Mouse (Mus musculus): ENCODE measurements at regions not wholly inside any gene's neighbourhood (a gene's known extent, or its start where the extent isn't known, plus 50 kb on each side); places are given as distances from the start of the nearest gene placed in this dataset.

DNA sequence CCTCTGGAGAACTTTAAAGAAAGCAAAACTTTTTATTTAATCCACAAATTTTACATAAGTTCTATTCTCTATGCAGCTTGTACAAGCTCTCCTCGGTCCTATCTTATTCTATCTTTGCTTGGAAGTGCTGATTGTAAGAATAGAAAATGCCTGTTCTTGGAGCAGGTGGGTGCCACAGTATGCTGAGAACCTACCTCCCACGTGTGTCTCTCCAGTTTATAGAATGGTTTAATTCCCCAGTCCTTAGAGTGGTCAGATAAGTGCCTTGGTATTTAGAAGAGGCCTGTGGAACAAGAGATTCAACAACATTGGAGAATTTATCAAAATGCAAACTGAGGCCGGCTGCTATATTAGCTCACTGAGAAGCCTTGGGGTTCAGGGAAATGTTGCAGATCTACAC lies 639.2 kb upstream of the Zeb2 start:
- no peak for DNase-seq (ENCODE audit: low spot score in 2 of 2)

DNA sequence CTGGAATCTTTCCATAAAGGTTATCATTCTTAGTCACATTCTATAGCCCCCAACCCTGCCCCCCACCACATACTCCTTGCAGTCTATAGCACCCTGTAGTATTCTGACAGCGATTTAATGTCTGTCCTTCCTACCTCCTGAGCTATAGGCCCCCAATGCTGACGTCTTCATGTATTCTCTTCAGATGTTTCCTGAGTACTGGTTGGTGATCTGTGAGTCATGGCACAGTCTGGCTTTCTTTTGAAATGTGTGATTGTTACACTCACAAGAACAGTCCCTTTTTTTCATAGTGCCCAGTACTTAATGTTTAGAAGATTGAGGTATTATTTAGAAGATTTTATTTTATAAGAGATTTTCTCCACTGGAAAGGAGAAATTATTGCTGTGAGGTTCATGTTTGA lies 634.6 kb upstream of the Zeb2 start:
- no peak for DNase-seq (ENCODE audit: low spot score in 2 of 2)

DNA sequence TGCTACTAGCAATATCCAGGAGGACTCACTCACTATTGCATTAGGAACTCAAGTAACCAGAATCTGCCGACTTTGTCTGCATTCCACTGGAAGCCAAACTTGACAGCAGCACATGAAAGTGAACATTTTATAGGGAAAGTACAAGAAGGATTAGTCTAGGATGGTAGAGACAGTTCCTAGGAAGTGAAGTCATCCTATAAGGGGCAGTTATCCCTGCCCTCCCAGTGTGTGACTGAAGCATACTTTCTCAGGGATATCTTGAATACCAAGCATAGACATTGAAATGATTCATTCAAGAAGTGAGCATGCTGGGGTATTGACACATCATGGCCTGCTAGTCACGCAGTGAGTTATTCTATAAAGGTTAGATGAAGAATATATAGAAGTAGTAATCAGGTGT lies 632.2 kb upstream of the Zeb2 start:
- no peak for DNase-seq (ENCODE audit: low spot score in 2 of 2)

DNA sequence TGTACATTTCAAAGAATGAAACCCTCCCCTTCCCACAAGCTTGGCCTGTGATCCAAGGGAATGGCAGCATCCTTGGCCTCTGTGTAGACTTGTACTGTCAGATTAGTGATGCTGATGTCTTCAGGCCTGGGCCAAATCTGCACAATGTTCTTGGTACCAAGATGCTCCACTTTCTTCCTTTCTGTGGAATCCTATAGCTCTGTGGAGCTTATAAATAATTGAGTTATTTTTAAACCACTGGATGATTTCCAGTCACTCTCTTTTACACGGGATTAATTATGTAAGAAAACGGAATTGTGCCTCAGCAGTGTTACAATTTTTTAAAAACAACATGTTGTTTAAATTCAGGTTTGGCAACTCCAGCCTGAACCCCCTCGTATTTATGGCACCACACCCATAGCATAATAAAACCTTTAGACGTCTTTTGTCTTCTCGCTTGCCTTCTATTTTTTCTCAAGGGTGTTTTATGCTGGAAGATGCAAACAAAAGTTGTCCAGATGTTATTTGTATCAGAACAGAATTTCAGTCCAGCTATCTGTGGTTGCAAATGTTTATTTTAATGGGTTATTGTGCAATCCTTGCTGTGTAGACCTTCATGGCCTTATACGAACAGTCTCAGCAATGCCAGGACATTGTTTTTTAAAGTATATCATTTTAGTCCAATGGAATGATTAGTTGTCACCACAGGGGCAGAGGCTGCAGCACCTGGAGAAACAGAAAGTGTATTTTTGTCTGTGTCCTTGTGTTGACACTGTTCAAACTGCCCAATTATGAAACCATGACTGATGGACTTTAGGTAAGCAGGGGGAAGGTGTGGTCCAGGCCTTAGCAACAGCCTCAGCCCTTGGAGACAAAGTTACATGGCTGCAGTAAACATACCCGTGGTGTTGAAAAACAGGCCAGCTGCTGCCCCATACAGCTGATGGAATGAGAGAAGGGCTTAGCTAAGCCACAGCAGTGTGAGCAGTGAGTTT lies 630.4 kb upstream of the Zeb2 start:
- DNase-seq (ENCODE audit: low spot score in 2 of 2), result no peak

DNA sequence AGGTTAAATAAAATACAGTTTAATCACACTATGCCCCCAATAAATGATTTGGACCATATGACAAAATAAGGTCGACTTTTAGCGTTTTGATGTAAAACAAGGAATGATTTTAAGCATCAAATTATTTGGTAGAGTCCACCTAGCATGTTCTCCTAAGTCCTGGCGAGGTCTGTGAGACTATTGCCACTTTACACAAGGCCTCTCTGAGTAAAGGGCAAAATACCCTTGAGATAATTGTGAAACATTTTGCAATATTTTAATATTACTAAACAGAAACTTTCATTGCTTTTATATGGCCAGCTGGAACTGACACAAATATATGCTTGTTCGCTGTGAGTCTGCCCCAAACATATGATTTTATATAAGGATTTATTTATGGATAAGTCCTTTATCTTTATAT lies 629.4 kb upstream of the Zeb2 start:
- no peak for DNase-seq (ENCODE audit: low spot score in 2 of 2)

DNA sequence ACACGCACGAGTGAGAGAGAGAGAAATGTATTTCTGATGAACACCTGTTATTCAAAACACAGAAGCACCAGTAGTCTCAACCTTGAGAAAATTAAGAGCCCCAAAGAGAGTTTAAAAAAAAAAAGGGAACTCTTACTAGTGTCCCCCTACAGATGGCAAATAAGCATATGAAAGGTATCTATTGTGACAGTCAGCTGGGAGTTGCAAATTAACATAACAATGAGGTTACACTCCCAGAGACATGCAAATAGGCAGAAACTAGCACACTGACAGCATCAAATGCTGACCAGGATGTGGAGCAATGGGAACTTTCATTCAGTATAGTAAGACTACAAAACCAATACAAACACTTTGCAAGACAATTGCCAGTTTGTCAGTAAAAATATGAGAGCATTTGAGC lies 619.1 kb upstream of the Zeb2 start:
- DNase-seq (ENCODE audit: low spot score in 2 of 2), result no peak

DNA sequence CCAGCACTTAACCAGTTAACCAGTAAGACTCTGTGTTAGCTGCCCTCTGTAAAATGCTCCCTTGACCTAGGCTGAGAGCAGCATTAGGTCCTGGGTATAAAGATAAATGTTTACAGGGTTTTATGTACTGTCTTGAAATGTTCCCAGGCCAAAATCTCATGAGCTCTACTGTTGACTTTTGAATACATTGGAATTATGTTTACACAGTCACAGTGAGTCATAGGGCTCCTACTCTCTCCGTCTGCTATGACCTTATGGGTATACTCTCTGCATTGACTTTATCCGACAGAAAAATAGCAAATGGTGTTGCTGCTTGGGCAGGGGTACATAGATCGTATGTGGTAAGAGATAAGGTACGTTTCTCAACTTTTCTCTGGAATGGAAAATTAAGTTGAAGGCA lies 596.8 kb upstream of the Zeb2 start:
- DNase-seq (ENCODE audit: low spot score in 2 of 2), result no peak

DNA sequence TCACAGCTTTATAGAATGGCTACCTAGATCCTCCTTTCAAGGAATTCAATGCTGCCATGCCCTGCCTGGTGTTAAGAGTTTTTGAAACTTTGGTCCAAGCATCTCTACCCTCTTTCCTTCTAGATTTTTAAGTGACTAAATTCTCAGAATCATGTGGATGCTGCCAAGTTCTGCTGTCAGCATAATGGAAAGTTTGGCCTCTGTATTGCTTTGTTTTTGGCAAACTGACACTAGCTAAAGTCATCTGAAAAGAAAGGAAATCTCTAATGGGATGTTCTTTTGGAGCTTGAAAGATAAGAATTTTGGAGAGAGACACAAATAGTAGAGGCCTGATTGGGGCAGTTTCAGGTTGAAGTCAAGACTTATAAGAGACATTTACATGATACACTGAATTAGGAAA lies 589.8 kb upstream of the Zeb2 start:
- DNase-seq (ENCODE audit: low spot score in 2 of 2), result no peak

DNA sequence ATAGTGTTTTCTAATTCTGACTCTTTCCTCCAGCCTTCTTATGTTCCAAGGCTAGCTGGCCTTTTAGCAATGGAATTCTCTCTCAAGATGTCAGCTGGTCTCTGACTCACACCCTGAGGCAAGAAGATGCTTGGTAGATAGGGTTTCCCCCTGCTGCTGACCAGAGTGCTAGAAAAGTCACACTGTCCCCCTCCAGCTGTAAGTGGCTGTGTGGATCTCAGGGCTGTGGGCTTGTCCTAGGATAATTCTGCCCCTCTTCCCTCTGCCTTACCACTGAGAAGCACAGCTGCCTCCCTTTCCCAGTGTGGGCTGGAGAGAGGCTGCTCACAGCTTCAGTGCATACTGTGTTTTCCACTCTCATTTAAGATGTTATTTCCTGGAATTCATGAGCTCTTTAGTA lies 585.3 kb upstream of the Zeb2 start:
- DNase-seq (ENCODE audit: low spot score in 2 of 2), result no peak

DNA sequence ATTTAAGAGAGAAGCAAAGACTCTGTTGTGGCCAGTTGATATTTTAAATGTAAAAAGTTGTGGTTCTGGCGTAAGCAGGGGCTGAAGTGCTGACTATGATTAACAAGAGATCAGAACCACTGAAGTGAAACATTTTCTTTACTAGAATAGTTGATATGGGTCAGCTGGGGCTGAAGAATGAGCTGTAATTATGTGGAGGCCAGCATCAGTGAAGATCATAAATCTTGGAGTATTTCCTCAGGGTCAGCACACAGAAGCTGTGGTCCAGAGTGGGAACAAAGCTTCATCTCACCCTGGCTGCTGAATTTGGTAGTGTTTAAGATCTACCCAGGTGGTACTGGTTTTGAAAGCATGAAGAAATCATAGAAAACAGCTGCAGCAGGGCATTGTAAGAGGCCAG lies 583.4 kb upstream of the Zeb2 start:
- DNase-seq (ENCODE audit: low spot score in 2 of 2), result no peak

DNA sequence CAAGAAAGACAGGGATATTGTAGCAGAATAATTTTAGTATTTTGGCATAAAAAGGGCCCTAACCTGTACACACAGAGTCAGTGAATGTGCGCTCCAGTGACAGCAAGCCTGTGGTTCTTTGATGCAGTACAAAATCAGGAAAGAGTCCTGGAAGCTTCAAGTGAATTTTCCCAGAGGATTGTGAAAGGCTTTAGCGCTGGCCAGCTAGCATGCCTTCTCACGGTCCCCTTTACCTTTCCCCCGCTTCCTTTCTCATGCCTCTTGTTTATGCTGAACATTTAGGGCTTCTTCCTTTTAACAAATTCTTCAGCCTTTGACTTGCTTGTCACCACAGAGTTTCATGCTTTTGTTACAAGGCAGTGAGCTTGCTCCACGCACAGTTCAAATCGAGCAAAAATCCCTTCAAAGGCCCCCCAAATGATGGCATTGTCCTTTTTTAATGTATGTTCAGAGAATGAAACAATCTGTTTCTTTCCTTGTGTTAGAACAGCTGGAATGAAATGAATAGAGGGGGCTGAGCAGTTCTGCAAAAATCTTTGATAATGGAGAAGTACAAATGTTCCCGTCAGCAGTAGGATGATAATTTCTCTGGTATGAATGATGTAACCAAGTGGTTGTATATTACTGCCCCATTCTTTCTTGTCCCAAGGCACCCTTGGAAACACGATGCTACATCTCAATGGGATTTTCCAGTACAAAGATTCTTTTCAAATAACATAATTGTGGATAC lies 576.3 kb upstream of the Zeb2 start:
- no peak for DNase-seq (ENCODE audit: low spot score in 2 of 2)

DNA sequence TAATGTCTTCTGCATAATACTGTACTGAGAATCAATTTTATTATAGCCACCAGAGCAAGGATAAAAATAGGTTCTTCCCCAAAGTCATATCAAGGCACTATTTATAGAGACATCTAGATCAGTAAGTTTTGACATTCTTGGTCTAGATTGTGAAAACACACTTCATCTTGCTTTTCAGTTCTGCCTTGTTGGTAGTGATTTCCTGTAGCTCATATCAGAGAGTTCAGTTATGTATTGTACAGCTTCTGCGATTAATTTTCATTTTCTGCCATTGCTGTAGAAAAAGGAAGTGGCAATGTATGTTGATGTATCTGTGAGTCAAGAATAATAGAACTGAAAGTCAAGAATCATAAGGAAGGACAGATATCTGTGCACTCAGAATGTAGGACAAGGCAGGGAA lies 575.6 kb upstream of the Zeb2 start:
- no peak for DNase-seq (ENCODE audit: low spot score in 2 of 2)

DNA sequence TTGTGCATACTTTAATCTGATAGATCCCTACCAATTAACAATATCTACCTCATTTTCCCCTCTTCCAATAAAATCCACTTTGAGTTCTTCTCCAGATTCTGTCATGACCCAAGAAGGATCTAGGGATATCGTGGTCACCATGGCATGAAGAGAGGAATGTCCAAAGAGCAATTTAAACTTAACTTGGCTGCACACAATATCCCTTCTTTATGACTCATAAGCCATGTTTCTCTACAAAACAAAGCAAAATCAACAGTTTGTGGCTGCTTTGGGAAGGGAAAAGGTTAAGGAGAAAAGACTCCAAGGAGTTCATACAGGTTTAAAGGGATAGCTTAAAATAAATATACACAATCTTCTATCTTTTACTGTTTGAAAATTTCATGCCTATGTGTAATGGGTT lies 571.8 kb upstream of the Zeb2 start:
- no peak for DNase-seq (ENCODE audit: low spot score in 2 of 2)

DNA sequence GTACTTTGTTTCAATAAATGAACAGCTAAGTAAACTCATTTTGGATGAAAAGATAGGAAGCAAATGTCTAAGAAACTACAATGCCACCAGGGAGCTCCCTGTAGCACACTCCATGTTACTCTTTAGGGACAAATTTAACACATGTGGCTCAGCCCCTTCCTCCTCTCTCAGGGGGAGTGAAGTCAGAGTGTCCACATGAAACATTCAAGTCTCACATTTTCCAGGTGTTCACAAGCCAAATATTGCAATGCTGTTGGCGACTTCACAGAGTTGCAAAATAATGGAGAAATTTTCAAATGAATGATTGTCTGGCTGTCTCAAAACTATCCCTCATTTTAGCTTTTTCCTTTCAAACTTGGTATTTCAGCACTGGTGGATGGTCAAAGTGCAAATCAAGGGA lies 564.1 kb upstream of the Zeb2 start:
- DNase-seq (ENCODE audit: low spot score in 2 of 2), result no peak

DNA sequence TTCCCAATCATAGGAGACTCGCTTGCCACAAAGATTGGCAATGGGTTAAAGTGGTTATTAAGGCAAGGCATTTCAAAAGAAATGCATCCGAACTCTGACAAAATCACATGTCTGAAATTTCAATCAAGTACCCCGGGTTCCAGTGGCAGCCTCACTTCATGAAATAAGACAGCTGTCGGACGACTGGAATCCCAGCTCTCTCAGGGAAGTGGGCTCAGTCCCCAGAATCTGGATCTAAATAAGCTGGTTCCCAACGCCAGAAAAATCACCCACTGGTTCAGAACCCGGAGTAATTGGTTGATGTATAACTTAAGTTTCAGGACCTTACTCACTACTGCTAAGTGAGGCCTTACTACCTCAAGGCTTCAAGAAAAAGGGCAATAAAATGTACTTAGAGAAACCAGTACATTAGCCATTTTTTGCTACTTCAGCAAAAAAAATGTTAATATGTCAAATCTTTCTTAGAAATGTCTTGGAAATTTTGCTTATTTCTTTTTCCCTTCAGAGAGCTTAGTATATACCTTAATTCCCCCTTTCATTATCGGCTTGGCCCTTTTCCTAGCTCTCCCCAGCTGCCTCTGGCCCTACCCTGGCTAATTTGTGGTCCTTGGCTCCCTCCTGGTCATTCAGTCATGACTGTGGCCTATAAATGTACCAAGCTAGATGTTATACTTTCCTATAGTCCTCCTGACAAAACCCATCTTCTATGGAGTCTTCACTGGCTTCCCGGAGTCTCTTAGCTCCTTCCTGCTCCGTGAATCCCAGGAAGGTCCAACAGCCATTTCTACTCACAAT lies 562.1 kb upstream of the Zeb2 start:
- DNase-seq (ENCODE audit: low spot score in 2 of 2), result no peak

DNA sequence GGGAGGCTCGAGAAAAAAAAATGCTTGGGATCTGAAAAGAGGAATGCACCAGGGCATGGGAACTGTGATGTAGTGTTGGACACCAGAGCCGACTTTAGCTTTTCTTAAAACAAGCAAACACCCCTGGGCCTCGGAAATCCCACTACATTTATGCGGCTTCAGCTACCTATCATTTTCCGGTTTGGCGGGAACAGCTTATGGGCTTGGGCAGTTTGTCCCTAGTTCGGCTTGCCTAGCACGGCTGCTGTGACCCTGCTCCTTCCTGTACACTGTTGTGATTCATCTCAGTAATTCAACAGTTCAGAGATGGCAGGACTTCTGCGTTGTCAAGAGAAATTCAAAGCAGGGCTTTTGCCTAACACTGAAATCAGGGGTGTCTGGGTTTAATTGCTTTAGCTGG lies 561.5 kb upstream of the Zeb2 start:
- DNase-seq (ENCODE audit: low spot score in 2 of 2), result no peak

DNA sequence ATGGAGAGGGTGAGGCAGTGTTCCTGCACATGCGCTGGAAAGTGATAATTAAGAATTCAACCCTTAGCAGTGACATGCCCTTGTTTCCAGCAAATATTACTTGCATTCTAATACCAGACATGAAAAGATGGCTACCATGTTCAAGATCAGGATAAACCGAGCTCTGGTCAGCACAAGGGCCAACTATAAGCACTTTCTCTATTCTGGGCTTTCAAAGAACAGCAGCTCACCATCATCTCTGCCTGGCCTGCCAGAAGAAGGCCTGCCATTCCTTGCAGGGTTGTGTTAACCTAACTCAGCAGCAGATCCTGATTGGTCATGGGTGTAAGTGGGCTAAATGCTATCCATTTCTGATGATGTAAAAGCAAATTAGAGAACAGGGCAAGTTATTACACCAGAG lies 558.6 kb upstream of the Zeb2 start:
- DNase-seq (ENCODE audit: low spot score in 2 of 2), result no peak

DNA sequence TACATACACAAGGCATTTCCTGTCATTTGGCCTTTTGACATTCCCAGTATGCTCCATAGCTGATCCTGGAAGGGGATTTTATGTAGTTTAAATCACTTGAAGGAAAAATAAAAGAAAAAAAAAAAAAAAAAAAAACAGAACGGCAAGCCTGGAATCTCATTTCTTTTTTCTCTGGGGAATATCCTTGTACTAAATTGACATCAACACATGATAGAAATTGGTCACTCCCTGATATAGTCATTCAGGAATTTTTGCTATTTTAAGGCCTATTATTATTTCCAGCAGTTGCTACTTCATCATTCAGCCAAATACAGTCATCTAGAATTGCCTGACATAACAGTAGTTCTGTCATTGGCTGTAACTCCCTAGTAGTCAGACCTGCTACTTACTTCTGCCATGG lies 538.8 kb upstream of the Zeb2 start:
- DNase-seq (ENCODE audit: low spot score in 2 of 2), result no peak

DNA sequence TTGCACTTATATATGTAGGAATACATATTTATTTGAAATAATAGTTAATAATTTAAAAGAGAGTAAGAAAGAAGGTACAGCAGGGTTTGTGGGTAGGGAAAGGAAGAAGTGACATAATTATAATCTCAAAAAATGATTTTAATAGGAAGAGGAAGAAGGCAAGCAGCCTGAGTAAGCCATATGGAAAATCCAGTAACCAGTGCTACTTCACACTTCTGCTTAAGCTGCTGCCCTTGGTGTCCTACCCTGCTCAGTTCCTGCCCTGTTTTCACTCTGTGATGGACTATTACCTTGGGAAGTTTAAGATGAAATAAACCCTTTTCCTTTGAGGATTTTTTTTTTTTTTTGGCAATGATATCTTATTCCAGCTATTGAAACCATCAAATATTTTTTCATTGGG lies 537.5 kb upstream of the Zeb2 start:
- DNase-seq (ENCODE audit: low spot score in 2 of 2), result no peak

DNA sequence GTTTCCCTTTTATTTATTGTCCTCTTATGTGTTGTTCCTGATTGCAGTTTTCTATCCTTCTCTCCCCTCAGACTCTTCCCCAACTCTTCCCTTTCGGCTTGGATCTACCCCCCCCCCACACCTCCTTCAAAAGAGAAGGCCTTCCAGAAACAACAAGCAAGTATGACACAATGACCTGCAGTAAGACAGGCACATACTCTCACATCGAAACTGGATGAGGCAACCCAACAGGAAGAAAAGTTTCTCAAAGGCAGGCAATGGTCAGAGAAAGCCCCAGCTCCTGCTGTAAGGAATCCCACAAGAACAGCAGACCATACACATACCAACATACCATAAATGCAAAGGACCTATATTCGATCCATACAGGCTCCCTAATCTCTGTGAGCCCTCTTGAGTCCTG lies 535.8 kb upstream of the Zeb2 start:
- no peak for DNase-seq (ENCODE audit: low spot score in 2 of 2)

DNA sequence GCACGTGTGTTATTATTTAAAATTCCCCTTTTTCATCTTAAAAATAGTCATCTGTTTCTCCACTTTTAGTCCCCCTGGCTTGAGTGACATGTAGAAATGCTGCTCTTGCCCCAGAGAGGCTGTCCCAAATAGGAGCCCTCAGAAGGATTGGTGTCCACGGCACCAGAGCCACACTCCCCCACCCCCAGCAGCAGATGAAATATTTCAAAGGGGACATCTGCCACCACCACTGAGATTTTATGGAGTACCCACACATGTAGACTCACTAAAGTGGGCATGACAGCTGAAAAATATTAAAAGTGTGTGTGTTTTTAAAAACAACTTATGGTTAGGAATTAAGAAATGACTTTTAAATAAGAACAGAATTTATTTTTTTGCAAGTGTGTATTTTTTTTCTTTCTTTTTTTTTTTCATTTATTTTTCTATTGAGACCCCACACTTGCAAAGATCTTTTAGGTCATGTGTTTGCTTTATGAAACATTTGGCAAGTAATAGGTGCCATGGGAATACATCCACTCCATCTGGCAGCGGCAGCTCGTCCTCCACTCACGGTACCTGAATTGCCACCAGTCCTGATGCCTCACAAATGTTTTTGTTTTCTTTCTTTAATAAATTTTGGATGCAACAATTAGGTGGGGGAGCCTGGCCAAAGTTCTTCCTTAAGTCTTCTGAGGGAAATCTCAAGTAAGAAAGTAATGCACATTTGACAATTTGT lies 533.2 kb upstream of the Zeb2 start:
- no peak for DNase-seq (ENCODE audit: low spot score in 2 of 2)

DNA sequence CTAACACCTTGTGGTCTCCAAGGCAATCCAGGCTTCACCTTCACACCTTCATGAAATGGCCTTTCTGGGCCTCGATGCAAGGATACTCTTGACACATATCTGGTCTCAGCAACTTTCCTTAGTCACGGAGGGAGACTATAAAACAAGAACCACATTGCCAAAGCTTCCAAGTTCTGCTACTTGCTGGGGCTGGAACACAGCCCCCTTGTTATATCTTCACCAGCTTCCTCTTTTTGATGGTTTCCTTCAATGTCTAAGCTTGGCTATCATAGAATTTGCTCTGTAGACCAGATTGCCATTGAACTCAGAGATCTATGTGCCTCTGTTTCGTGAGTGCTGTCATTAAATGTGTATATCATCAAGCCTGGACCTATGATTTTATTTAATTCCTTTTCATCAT lies 530.7 kb upstream of the Zeb2 start:
- no peak for DNase-seq (ENCODE audit: low spot score in 2 of 2)

Measured in frontal cortex, postnatal 25 days (tissue).